Mouse (Mus musculus) layer of hippocampus, adult 18-20 months (tissue): Measurements from ENCODE around the gene Sec31a. TPM values are rescaled to one million over a fixed set of nuclear protein-coding genes. Genes with fewer than 3 reads are reported as not detected.
"Not testable (repeated sequence)": the region's sequence is repeated elsewhere in the genome, so short reads cannot be mapped to it uniquely, and the experiment has no call there.

Experiments used
- DNase-seq, 2 experiments: peaks; one replicate each; pipeline ENCODE4 v3.0.0; 2022; ENCODE audit warnings: low spot score in 2 of 2
- long read RNA-seq: library from polyadenylated mRNA; stranded (forward); transcript quantifications from one replicate; pipeline ENCODE4 v2.0.0, GENCODE M21; 2021
- total RNA-seq, 2 experiments: library from RNA; stranded (reverse); gene quantifications; 2 replicates each; pipeline ENCODE4 v1.2.3; 2021

The Sec31a gene
- 100 to 1,000 TPM; 105 to 107 TPM for total RNA-seq
- long read RNA-seq, partial matches to known transcripts, result 24 of 155 reads
- long read RNA-seq, other reads (novel, unspliced or antisense), result 131 of 155 reads

GRCm38 (mm10) chr5:100415761-100416590 is at the start of gene Sec31a:
Sec31a (minus strand) TSS chr5:100416234.
- peak; percentile 98 for DNase-seq

- DNase-seq, result no peak
These were observed 46.3 kb upstream of the Sec31a start for GRCm38 (mm10) chr5:100462374-100462773.

DNA sequence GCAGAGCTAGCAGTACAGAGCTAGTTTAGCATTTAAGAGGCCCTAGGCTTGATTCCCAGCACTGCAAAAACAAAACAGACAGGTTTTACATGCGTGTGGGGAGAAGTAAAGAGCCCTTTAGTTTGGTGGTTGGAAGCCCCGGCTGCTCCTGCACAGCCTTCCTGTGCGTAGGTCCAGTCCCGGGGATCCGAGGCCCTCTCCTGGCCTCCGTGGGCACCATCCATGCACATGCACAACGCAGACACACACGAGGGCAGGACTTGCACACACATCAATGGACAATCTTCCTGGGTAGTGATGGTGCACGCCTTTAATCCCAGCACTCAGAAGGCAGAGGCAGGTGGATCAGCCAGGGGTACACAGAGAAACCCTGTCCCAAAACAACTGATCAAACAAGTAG is 45.5 kb upstream of the Sec31a start:
- no peak for DNase-seq

DNA sequence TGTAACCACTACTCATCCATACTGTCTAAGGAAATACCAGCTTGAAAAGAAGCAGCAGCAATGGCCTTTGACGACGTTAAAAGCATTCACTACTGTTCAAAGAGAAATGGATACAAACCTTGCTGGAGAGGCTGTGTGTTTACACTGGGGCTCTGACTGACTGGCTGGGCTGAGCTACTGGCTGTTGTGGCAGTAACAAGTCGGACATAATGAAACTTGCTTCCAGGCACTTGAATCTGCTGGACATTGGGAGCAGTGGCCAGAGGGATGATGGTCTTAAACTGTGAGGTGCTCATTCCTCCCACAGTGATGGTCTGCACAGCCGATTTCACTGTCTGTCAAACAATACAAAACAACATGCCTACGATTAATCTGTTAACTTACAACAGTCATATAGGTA is 43.4 kb upstream of the Sec31a start:
- DNase-seq, result no peak

DNA sequence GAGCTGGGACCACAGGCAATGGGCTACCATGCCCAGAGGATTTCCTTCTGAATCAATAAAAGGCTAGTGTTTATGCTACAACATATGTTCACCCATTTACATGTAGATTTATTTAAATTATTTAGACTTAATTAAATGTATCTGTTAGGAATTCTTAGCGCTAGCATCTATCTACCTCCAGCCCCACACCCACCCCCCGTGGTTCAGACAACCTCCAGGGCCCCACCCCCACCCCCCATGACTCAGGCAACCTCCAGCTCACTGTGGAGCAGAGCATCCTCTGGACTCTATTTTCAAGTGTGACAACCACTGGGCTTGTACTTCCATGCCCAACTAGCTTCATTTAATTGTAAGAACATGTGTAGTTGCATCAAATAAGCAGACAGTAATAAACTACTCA is 35.8 kb upstream of the Sec31a start:
- no peak for DNase-seq

GRCm38 (mm10) chr5:100438796-100439195 is 22.8 kb upstream of the Sec31a start:
- DNase-seq, result no peak

DNA sequence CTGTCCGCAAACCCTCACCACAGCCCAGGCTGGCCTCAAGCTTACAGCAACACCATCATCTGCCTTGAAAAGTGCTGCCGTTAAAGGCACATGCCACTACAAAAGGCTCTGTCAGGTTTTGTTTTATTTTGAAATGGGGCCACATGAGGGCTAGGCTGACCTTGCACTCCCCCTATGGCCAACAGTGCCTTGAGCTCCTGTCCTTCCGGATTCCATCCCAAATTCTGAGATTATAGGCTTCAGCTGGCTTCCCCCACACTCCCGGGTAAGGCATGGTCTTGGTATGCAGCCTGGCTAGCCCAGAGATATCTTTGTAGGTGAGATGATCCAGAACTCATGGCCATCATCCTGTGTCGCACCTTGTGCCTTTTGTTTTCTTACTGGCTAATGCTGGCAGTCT is 21.9 kb upstream of the Sec31a start:
- no peak for DNase-seq

GRCm38 (mm10) chr5:100437086-100437485 is 21.1 kb upstream of the Sec31a start:
- no peak for DNase-seq

- no peak for DNase-seq
These were observed 14.9 kb upstream of the Sec31a start for GRCm38 (mm10) chr5:100430966-100431365.

DNA sequence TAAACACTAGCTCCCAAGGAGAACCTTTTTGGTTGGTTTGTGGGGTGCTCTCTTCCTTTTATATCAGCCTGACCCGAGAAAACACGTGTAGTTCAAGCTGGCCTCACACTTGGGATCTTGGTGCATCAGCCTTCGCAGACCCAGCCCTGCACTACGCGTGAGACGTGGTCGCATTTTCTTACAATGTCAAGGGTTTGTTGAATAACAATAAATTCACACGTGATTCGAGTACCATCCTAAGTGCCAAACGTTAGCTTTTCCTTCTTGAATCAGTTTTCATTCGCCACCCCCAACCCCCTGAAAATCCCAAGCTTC is 14.0 kb upstream of the Sec31a start:
- no peak for DNase-seq

GRCm38 (mm10) chr5:100429344-100430075 is 13.5 kb upstream of the Sec31a start:
- DNase-seq, result peak; percentile 91 to 96

DNA sequence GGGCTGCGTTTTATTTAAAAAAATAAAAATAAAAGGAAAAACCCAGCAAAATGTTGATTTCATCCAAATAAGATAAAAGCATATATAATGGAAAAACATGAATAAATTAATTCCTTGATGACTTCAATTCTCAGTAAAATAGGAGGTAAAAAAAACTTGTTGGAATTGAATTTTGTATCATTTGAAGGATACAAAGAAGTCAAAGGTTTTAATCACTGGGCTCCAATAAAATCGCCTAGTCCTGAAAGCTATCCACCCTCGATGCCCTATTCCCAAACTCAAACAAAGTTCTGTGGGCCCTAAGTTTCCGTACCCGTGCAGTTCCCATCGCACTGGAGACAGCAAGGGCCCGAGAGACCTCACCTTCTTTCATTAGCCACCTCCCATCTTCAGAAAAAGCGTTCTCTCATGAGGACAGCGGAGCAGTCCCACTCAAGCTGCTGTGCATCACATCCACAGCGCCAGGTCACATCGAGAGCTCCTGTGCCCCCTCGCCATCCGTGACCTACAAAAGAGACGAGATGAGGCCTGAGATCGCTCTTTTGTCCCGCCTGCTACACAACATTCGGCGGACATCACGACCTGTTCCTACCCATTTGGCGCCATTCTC is 12.8 kb upstream of the Sec31a start:
- DNase-seq, result no peak

DNA sequence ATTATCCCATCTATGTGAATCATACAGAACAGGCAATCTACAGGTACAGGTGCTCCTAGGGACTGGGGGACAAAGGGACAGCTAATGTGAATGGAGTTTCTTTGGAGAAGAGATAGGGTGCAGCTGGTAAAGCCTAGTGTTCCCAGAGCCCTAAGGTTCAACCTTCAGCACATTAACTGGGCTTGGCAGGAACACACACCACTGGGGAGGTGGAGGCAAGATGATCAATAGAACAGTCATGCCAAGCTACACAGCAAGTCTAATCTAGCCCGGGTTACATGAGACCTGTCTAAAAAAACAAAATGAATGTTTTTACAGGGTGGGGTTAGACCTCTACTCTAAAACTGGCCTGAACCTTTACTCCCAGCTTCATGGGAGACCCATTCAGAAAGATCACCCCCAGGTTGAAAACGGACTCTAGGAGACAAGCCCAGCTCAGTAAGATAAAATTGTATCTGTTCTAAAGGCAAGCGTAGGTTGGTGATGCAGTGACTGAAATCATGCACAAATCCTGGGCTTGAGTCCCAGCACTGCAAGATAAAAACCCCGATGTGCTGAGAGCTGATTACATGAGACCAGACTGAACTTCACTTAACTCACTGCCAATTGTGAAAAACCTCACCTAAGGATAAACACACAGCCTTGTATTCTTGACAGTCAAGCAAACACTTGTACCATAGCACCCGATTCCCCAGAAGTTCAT is 12.1 kb upstream of the Sec31a start:
- DNase-seq, result peak; percentile 24 to 60

GRCm38 (mm10) chr5:100427276-100427675 is 11.2 kb upstream of the Sec31a start:
- DNase-seq, result no peak

- DNase-seq, result not testable (repeated sequence)
These were observed 9.8 kb upstream of the Sec31a start for GRCm38 (mm10) chr5:100425823-100426222.

- no peak for DNase-seq
These were observed 8.2 kb upstream of the Sec31a start for GRCm38 (mm10) chr5:100424252-100424651.

DNA sequence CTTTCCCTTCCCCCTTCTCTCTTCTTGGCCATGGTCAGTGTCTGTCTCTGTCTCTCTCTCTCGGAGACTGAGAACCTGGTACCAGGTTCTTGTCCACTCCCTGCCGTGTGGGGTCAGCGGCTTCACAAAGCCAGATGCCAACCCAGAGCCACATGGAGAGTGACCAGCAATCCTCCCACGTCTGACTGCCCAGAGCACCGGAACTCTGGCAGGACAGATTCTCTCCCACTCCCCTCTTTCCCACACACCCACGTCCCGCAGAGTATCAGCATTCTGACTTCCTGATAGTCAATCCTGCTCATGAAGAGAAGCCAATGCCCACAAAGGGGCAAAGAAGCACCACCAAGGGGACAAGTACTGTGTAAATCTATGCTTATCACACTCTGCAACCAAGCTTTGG is 7.6 kb upstream of the Sec31a start:
- no peak for DNase-seq

GRCm38 (mm10) chr5:100418861-100419260 is 2.8 kb upstream of the Sec31a start:
- no peak for DNase-seq

DNA sequence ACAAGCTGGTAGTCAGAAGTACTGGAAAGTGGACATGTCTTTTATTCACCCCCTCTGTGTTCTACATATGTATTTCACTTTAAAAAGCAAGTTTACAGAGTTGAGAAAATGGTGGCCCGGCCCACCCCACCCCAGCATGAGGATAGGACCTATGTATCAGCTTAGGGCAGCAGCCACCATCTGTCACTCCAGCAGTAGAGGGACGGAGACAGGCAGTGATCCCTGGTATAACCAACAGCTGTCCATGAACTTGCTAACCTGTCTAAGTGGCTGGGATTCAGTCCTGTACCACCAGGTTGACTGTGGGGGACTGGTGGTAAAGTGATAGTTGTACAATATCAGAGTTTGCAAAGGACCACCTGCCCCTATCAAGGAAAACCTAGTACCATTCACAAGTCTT is 2.0 kb upstream of the Sec31a start:
- no peak for DNase-seq

- DNase-seq, result no peak
These were observed 1.4 kb downstream of the Sec31a start for GRCm38 (mm10) chr5:100414474-100415196.

- DNase-seq, result no peak
These were observed 3.1 kb downstream of the Sec31a start for GRCm38 (mm10) chr5:100412886-100413285.
